Mouse (Mus musculus): ENCODE measurements around the gene Chil3.
"Not testable (repeated sequence)": the region's sequence is repeated elsewhere in the genome, so short reads cannot be mapped to it uniquely, and the experiment has no call there.

Gene Chil3

GRCm38 (mm10) chr3:106167464-106167863 lies at the start of gene Chil3:
Gene Chil3 (minus strand): TSS chr3:106167564.
- no peak for DNase-seq (ENCODE audit: low read depth, low spot score)

- not testable (repeated sequence) for DNase-seq (ENCODE audit: low read depth, low spot score)
Measured at GRCm38 (mm10) chr3:106198030-106198429, 30.7 kb upstream of the Chil3 start.

- not testable (repeated sequence) for DNase-seq (ENCODE audit: low read depth, low spot score)
Measured at GRCm38 (mm10) chr3:106197246-106197645, 29.9 kb upstream of the Chil3 start.

- DNase-seq (ENCODE audit: low read depth, low spot score): no peak
Measured at GRCm38 (mm10) chr3:106196276-106196675, 28.9 kb upstream of the Chil3 start.

- no peak for DNase-seq (ENCODE audit: low read depth, low spot score)
Measured at GRCm38 (mm10) chr3:106195486-106195885, 28.1 kb upstream of the Chil3 start.

GRCm38 (mm10) chr3:106187991-106188390 lies 20.6 kb upstream of the Chil3 start:
- no peak for DNase-seq (ENCODE audit: low read depth, low spot score)

GRCm38 (mm10) chr3:106177509-106178189 lies 10.3 kb upstream of the Chil3 start:
- DNase-seq (ENCODE audit: low read depth, low spot score): no peak

- not testable (repeated sequence) for DNase-seq (ENCODE audit: low read depth, low spot score)
Measured at GRCm38 (mm10) chr3:106174971-106175370, 7.6 kb upstream of the Chil3 start.

GRCm38 (mm10) chr3:106172506-106172905 lies 5.1 kb upstream of the Chil3 start:
- not testable (repeated sequence) for DNase-seq (ENCODE audit: low read depth, low spot score)

- DNase-seq (ENCODE audit: low read depth, low spot score): no peak
Measured at GRCm38 (mm10) chr3:106171135-106171731, 3.9 kb upstream of the Chil3 start.

GRCm38 (mm10) chr3:106170522-106171053 lies 3.2 kb upstream of the Chil3 start:
- DNase-seq (ENCODE audit: low read depth, low spot score): no peak

- no peak for DNase-seq (ENCODE audit: low read depth, low spot score)
Measured at GRCm38 (mm10) chr3:106154413-106154812, 13.0 kb downstream of the Chil3 start.

GRCm38 (mm10) chr3:106144081-106144480 lies 23.3 kb downstream of the Chil3 start:
- DNase-seq (ENCODE audit: low read depth, low spot score): no peak

GRCm38 (mm10) chr3:106131690-106132089 lies 35.7 kb downstream of the Chil3 start:
- no peak for DNase-seq (ENCODE audit: low read depth, low spot score)

- DNase-seq (ENCODE audit: low read depth, low spot score): no peak
Measured at GRCm38 (mm10) chr3:106128807-106129493, 38.4 kb downstream of the Chil3 start.

- DNase-seq (ENCODE audit: low read depth, low spot score): no peak
Measured at GRCm38 (mm10) chr3:106126999-106127398, 40.4 kb downstream of the Chil3 start.

GRCm38 (mm10) chr3:106112929-106113328 lies 54.4 kb downstream of the Chil3 start, which contains the start of gene Chia1:
Gene Chia1 (plus strand): TSS chr3:106113229.
- DNase-seq (ENCODE audit: low read depth, low spot score): no peak

Data from mesoderm, embryonic 11.5 days (tissue).